Mouse (Mus musculus): Measurements from ENCODE around the gene Cc2d1a. TPM values are rescaled to one million over a fixed set of nuclear protein-coding genes. Genes with fewer than 3 reads are reported as not detected.
A peak's percentile ranks its signal among the peaks of the same experiment; 100 is the strongest.

Cc2d1a gene
- polyA plus RNA-seq, 1 experiment from 2014 or later, result 25.5 TPM

DNA sequence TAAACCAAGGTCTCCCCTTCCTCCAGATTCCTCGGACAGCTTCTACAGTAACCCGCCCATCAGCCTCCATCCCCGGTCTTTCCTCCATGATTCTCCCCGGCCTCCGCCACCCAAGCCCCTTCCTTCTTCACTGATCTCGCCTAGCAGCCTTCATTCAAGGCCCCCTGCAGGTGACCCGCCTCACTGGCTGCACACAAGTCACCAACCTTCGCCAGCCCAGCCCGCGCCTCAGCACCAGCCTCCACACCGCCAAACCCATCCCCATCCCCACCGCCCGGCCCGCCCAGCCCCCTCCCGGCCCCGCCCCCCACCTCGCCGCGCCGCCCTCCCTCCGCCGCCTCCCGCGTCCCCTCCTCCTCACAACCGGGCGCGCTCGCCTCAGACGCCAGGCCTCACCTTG, 43.5 kb downstream of the Cc2d1a start:
- no peaks in the 10 kb centered on the region for H3K9me3 ChIP-seq (replicated peaks; ENCODE audit: control insufficient read depth, low read length)
- peaks cover 9% of the 10 kb centered on the region; the same call in 1 of the 2 replicates for H3K36me3 ChIP-seq (ENCODE audit: control insufficient read depth, insufficient read depth, low read length)
- H3K9ac ChIP-seq (ENCODE audit: low read length), result peak overlapping the region; percentile 88
- H3K4me2 ChIP-seq (ENCODE audit: low read depth, low read length), result peak overlapping the region; percentile 78
- peak overlapping the region; percentile 82 for H3K27ac ChIP-seq (ENCODE audit: low read length)
- WGBS, result under 1% methylated on average over 21 of the region's 29 CpGs
- H3K27me3 ChIP-seq (ENCODE audit: control insufficient read depth, insufficient read depth, low read length), result no peaks in the 10 kb centered on the region
- peaks cover 21% of the 10 kb centered on the region for H3K4me1 ChIP-seq (ENCODE audit: control insufficient read depth, insufficient read depth, low read length)
- H3K4me3 ChIP-seq (replicated peaks; ENCODE audit: low read length), result peak overlapping the region; percentile 74
- ATAC-seq (ENCODE audit: insufficient read depth, low FRiP score), result peak; percentile 79

DNA sequence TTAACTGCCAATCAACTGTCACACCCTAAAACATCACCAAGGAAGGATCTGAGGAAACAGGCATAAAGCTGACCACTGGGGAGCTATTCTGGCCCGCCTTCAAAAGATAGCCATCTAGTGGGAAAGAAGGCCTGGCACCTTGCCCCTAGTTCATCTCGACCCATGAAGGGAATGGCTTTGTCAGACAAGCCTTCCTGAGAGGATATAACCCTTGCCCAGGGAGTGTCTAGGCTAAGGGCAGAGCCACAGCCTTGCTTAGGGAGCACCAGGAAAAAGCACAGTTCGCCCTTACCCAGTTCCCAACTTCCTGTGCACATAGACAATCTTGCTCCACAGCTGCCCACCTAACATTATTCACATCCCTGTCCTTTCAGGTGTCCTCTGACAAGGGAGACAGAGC, 44.1 kb downstream of the Cc2d1a start:
- Histone ChIP-seq H3K9me3 (replicated peaks; ENCODE audit: control insufficient read depth, low read length) (no peaks in the 10 kb centered on the region), H3K4me2 (ENCODE audit: low read depth, low read length) (peak overlapping the region; percentile 78), H3K36me3 (ENCODE audit: control insufficient read depth, insufficient read depth, low read length) (peaks cover 11% of the 10 kb centered on the region; the same call in 1 of the 2 replicates), H3K27me3 (ENCODE audit: control insufficient read depth, insufficient read depth, low read length) (no peaks in the 10 kb centered on the region), H3K9ac (ENCODE audit: low read length) (peak overlapping the region; percentile 88), H3K4me3 (replicated peaks; ENCODE audit: low read length) (peak overlapping the region; percentile 74), H3K4me1 (ENCODE audit: control insufficient read depth, insufficient read depth, low read length) (peaks cover 21% of the 10 kb centered on the region), H3K27ac (ENCODE audit: low read length) (0 out of 2 replicates have a peak overlapping the region, but pooled peaks have one; percentile 82)
- WGBS, result 34% methylated on average over 3 of the region's 3 CpGs
- no peak for ATAC-seq (ENCODE audit: insufficient read depth, low FRiP score)

DNA sequence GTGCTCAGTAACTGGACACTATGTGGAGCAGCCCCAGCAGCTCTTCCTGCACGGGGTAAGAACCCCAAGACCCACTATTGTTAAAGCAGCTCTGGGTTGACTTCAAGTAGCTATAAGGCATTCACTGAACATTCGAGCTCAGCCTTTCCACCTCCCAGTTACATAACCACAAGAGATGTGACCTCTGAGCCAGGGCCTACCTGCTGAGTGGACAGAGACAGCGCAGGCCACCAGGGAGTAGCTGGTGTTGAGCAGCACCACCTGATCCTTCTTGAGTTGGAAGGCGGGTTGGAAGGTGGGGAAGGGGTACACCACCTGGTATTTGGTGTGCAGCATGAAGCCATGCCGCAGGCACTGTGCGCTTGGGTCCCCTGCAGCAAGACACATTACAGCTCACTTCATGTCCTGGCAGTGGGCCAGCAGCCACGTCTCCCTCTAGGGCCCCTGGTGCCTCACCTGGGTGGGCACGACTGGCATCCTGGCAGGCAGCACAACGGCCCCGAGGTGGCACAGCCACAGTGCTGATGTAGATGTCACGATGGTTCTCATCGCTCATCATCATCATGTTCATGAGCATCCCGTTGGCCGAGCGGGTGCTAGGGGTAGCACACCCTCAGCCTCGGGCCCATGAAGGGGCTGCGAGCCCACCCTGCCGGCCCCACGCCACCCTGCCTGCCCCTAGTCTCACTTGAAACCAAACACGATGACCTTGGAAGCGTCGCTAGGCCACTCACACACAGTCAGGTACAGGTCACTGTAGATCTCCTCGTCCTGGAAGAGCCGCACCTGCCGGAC, 46.1 kb downstream of the Cc2d1a start:
- 91% methylated on average over 25 of the region's 25 CpGs for WGBS
- no peak for ATAC-seq (ENCODE audit: insufficient read depth, low FRiP score)
- no peak overlapping the region for H3K27ac ChIP-seq (ENCODE audit: low read length)

DNA sequence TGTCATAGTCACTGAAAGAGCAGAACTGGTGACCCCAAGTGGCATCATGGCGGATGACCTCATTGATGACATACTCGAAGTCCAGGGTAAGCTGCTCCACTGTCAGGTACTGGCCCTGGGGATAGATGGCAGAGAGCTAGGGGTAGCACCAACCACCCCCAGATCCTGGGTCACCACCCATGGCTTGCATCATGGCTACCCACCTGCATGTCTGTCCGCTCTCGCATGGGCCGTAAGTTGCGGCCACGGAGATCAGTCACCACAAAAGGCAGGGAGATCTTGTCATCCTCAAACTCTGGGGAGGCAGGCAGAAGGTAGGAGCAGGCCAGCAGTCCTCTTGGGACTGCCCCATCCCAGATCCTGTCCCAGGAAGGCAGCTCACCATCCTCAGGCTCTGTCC, 49.4 kb downstream of the Cc2d1a start:
- Histone ChIP-seq H3K9me3 (replicated peaks; ENCODE audit: control insufficient read depth, low read length) (no peaks in the 10 kb centered on the region), H3K27ac (ENCODE audit: low read length) (no peak overlapping the region), H3K36me3 (ENCODE audit: control insufficient read depth, insufficient read depth, low read length) (peaks cover 37% of the 10 kb centered on the region), H3K4me2 (ENCODE audit: low read depth, low read length) (no peak overlapping the region), H3K4me1 (ENCODE audit: control insufficient read depth, insufficient read depth, low read length) (peaks cover 10% of the 10 kb centered on the region), H3K9ac (ENCODE audit: low read length) (no peak overlapping the region), H3K27me3 (ENCODE audit: control insufficient read depth, insufficient read depth, low read length) (no peaks in the 10 kb centered on the region), H3K4me3 (replicated peaks; ENCODE audit: low read length) (no peak overlapping the region)
- no peak for ATAC-seq (ENCODE audit: insufficient read depth, low FRiP score)
- 96% methylated on average over 7 of the region's 7 CpGs for WGBS

More for the DNA sequence above, 46.1 kb downstream of the Cc2d1a start:
- peaks cover 29% of the 10 kb centered on the region for H3K36me3 ChIP-seq (ENCODE audit: control insufficient read depth, insufficient read depth, low read length)
- H3K9me3 ChIP-seq (replicated peaks; ENCODE audit: control insufficient read depth, low read length), result no peaks in the 10 kb centered on the region
- no peak overlapping the region for H3K4me2 ChIP-seq (ENCODE audit: low read depth, low read length)
- no peak overlapping the region for H3K4me3 ChIP-seq (replicated peaks; ENCODE audit: low read length)
- H3K4me1 ChIP-seq (ENCODE audit: control insufficient read depth, insufficient read depth, low read length), result peaks cover 21% of the 10 kb centered on the region
- H3K27me3 ChIP-seq (ENCODE audit: control insufficient read depth, insufficient read depth, low read length), result no peaks in the 10 kb centered on the region
- H3K9ac ChIP-seq (ENCODE audit: low read length), result no peak overlapping the region

DNA sequence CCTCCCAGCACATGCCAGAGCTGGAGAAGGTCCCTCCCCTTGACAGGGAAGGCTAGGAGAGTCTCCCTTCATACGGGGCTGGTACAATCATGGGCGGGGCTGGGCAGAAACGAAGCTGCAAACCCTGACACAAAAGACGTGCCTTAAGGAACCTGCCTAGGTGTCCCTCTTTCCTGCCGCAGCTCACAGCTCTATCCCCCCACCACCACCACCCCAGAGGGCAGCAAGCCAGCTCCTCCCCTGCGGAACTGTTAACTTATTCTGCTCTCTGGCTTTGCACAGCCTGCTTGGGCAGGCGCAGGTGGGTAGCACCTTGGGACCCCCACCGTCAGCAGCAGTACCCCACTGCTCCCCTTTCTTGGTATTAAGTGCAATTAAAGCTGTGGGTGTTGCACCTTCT, 51.7 kb downstream of the Cc2d1a start:
- no peaks in the 10 kb centered on the region for H3K9me3 ChIP-seq (replicated peaks; ENCODE audit: control insufficient read depth, low read length)
- 61% methylated on average over 8 of the region's 8 CpGs for WGBS
- H3K4me2 ChIP-seq (ENCODE audit: low read depth, low read length), result no peak overlapping the region
- peak; percentile 8; the same call in 1 of the 2 replicates for ATAC-seq (ENCODE audit: insufficient read depth, low FRiP score)
- peaks cover 32% of the 10 kb centered on the region for H3K36me3 ChIP-seq (ENCODE audit: control insufficient read depth, insufficient read depth, low read length)
- no peaks in the 10 kb centered on the region for H3K4me1 ChIP-seq (ENCODE audit: control insufficient read depth, insufficient read depth, low read length)
- no peaks in the 10 kb centered on the region for H3K27me3 ChIP-seq (ENCODE audit: control insufficient read depth, insufficient read depth, low read length)
- H3K4me3 ChIP-seq (replicated peaks; ENCODE audit: low read length), result no peak overlapping the region
- peak overlapping the region; percentile 19; the same call in 1 of the 2 replicates for H3K9ac ChIP-seq (ENCODE audit: low read length)
- no peak overlapping the region for H3K27ac ChIP-seq (ENCODE audit: low read length)

DNA sequence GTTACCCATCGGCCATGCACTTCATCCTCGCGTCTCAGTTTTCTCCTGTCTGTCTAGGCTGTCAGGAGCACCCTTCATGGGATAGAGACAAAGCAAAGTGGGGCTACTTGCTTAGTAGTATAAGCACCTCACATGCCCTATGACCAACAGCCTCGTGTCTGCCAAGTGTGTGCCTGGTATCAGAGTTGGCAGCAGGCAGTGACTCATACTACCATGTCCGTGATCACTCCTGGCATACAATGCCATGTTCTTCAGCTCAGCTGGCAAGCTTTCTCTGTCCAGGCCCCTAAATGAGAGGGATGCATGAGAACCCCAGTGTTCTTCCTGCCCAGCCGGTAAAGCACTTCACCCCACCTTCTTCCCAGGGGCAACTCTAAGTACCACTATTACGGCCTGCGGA, 57.2 kb downstream of the Cc2d1a start:
- no peak overlapping the region for H3K27ac ChIP-seq (ENCODE audit: low read length)
- WGBS, result 88% methylated on average over 8 of the region's 8 CpGs
- H3K9ac ChIP-seq (ENCODE audit: low read length), result no peak overlapping the region
- H3K4me3 ChIP-seq (replicated peaks; ENCODE audit: low read length), result no peak overlapping the region
- peaks cover 16% of the 10 kb centered on the region; the same call in 1 of the 2 replicates for H3K36me3 ChIP-seq (ENCODE audit: control insufficient read depth, insufficient read depth, low read length)
- H3K4me2 ChIP-seq (ENCODE audit: low read depth, low read length), result no peak overlapping the region
- no peaks in the 10 kb centered on the region for H3K4me1 ChIP-seq (ENCODE audit: control insufficient read depth, insufficient read depth, low read length)
- no peaks in the 10 kb centered on the region for H3K9me3 ChIP-seq (replicated peaks; ENCODE audit: control insufficient read depth, low read length)
- no peaks in the 10 kb centered on the region for H3K27me3 ChIP-seq (ENCODE audit: control insufficient read depth, insufficient read depth, low read length)
- no peak for ATAC-seq (ENCODE audit: insufficient read depth, low FRiP score)

DNA sequence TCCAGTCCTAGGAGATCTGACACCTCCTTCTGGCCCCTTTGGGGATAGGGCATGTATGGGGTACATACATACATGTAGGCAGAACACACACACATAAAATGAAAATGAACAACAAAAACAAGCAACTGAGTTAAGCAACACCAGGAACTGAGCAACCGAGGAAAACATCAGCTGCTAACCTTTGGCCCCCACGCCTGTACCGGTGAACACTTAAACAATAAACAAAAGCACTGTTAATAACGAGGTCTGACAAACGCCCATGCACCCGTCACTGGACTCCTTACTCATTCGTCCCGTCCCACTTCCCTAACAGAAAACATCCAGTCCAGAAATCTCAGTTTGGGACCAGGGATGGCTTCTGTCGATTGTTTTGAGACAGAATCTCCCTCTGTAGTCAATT, 58.5 kb downstream of the Cc2d1a start:
- WGBS, result 66% methylated on average over 9 of the region's 9 CpGs
- no peak for ATAC-seq (ENCODE audit: insufficient read depth, low FRiP score)
- no peak overlapping the region for H3K27ac ChIP-seq (ENCODE audit: low read length)
- no peak overlapping the region for H3K4me2 ChIP-seq (ENCODE audit: low read depth, low read length)
- no peaks in the 10 kb centered on the region for H3K27me3 ChIP-seq (ENCODE audit: control insufficient read depth, insufficient read depth, low read length)
- H3K4me1 ChIP-seq (ENCODE audit: control insufficient read depth, insufficient read depth, low read length), result no peaks in the 10 kb centered on the region
- no peak overlapping the region for H3K4me3 ChIP-seq (replicated peaks; ENCODE audit: low read length)
- H3K9me3 ChIP-seq (replicated peaks; ENCODE audit: control insufficient read depth, low read length), result no peaks in the 10 kb centered on the region
- no peak overlapping the region for H3K9ac ChIP-seq (ENCODE audit: low read length)
- 0 out of 2 replicates have a peak, but pooled peaks cover 7% of the 10 kb centered on the region for H3K36me3 ChIP-seq (ENCODE audit: control insufficient read depth, insufficient read depth, low read length)

DNA sequence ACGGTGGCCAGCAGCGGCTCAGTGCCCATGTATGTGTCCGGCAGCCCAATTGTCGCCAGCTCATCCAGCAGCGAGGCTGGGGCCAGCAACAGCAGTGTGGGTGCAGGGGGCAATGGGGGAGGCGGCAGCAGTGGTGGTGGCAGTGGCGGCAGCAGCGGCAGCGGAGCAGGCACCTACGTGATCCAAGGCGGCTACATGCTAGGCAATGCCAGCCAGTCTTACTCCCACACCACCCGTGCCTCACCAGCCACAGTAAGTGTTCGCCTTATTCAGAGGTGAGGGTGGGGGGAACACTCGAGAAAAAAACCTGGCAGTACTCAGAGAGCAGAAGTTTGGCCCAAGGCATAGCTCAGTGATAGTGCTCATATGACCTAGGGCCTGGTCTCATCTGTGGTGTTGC, 59.9 kb downstream of the Cc2d1a start:
- no peak for ATAC-seq (ENCODE audit: insufficient read depth, low FRiP score)
- WGBS, result 95% methylated on average over 14 of the region's 14 CpGs
- no peaks in the 10 kb centered on the region for H3K27me3 ChIP-seq (ENCODE audit: control insufficient read depth, insufficient read depth, low read length)

DNA sequence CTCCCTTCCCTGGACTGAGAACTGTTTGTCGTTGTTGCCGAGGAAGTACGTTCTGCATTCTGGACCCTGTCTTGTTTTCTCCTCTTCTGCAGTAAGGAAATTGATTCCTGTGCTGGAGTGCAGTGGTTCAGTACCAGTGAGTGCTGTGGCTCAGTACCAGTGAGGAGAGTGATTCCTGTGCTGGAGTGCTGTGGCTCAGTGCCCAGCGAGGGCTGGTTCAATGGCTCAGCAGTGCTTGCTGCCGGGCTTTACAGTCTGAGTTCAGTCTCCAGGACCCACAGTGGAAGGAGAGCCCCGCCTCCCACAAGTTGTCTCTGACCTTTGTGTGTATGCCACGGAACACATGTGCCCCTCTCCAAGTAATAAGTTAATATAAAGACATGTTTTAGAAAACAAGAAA, 60.6 kb downstream of the Cc2d1a start:
- no peak for ATAC-seq (ENCODE audit: insufficient read depth, low FRiP score)
- H3K9ac ChIP-seq (ENCODE audit: low read length), result no peak overlapping the region
- H3K9me3 ChIP-seq (replicated peaks; ENCODE audit: control insufficient read depth, low read length), result no peaks in the 10 kb centered on the region
- H3K4me3 ChIP-seq (replicated peaks; ENCODE audit: low read length), result no peak overlapping the region
- H3K27me3 ChIP-seq (ENCODE audit: control insufficient read depth, insufficient read depth, low read length), result no peaks in the 10 kb centered on the region
- no peaks in the 10 kb centered on the region for H3K4me1 ChIP-seq (ENCODE audit: control insufficient read depth, insufficient read depth, low read length)
- no peak overlapping the region for H3K4me2 ChIP-seq (ENCODE audit: low read depth, low read length)
- 83% methylated on average over 7 of the region's 7 CpGs for WGBS
- H3K36me3 ChIP-seq (ENCODE audit: control insufficient read depth, insufficient read depth, low read length), result 0 out of 2 replicates have a peak, but pooled peaks cover 3% of the 10 kb centered on the region
- no peak overlapping the region for H3K27ac ChIP-seq (ENCODE audit: low read length)

More for the DNA sequence above, 59.9 kb downstream of the Cc2d1a start:
- H3K9ac ChIP-seq (ENCODE audit: low read length), result no peak overlapping the region
- no peak overlapping the region for H3K4me3 ChIP-seq (replicated peaks; ENCODE audit: low read length)
- no peaks in the 10 kb centered on the region for H3K9me3 ChIP-seq (replicated peaks; ENCODE audit: control insufficient read depth, low read length)
- H3K36me3 ChIP-seq (ENCODE audit: control insufficient read depth, insufficient read depth, low read length), result 0 out of 2 replicates have a peak, but pooled peaks cover 3% of the 10 kb centered on the region
- no peaks in the 10 kb centered on the region for H3K4me1 ChIP-seq (ENCODE audit: control insufficient read depth, insufficient read depth, low read length)
- no peak overlapping the region for H3K4me2 ChIP-seq (ENCODE audit: low read depth, low read length)
- no peak overlapping the region for H3K27ac ChIP-seq (ENCODE audit: low read length)

All from stomach, embryonic 16.5 days (tissue).